Mouse (Mus musculus): ENCODE measurements around the gene Hadhb.

GRCm38 (mm10) chr5:30231891-30232270, 76.8 kb downstream of the Hadhb start:
- no peak for TF ChIP-seq CTCF (IDR thresholded peaks at IDR 0.05; ENCODE audit: low read depth)
- no peak for TF ChIP-seq EP300 (IDR thresholded peaks at IDR 0.05; ENCODE audit: low read depth)

Data from liver, embryonic 14.5 days (tissue).